Mouse (Mus musculus): Measurements from ENCODE around the gene Cacna2d3. TPM values are rescaled to one million over a fixed set of nuclear protein-coding genes. Genes with fewer than 3 reads are reported as not detected.

The Cacna2d3 gene
- polyA plus RNA-seq, 1 experiment from 2014 or later = 20.4 TPM

GRCm38 (mm10) chr14:29722386-29723221, 940 bp upstream of the Cacna2d3 start:
- DNase-seq (ENCODE audit: low spot score) = peak; percentile 63
- Histone ChIP-seq H3K27ac (ENCODE audit: low read depth, low read length) (peak overlapping the region; percentile 83), H3K9ac (ENCODE audit: low read depth, low read length) (peak overlapping the region; percentile 77), H3K36me3 (ENCODE audit: control insufficient read depth, insufficient read depth, low read length) (no peaks in the 10 kb centered on the region), H3K27me3 (ENCODE audit: control insufficient read depth, insufficient read depth, low read length) (peaks cover 51% of the 10 kb centered on the region), H3K4me2 (replicated peaks; ENCODE audit: low read depth, low read length) (peak overlapping the region; percentile 99), H3K4me3 (ENCODE audit: low read depth, low read length) (peak overlapping the region; percentile 66), H3K4me1 (replicated peaks; ENCODE audit: control insufficient read depth, insufficient read depth, low read length) (peaks cover 2% of the 10 kb centered on the region; the same call in 1 of the 2 replicates), H3K9me3 (ENCODE audit: control insufficient read depth, low read length) (no peaks in the 10 kb centered on the region)
- WGBS = under 1% methylated on average over 58 of the region's 76 CpGs
- peak; percentile 68 for ATAC-seq (ENCODE audit: low FRiP score)

- no peaks in the 10 kb centered on the region for H3K9me3 ChIP-seq (ENCODE audit: control insufficient read depth, low read length)
- H3K27me3 ChIP-seq (ENCODE audit: control insufficient read depth, insufficient read depth, low read length) = peaks cover 50% of the 10 kb centered on the region
- peak overlapping the region; percentile 99 for H3K4me2 ChIP-seq (replicated peaks; ENCODE audit: low read depth, low read length)
- ATAC-seq (ENCODE audit: low FRiP score) (no peak), DNase-seq (ENCODE audit: low spot score) (peak; percentile 50)
- no peaks in the 10 kb centered on the region for H3K4me1 ChIP-seq (replicated peaks; ENCODE audit: control insufficient read depth, insufficient read depth, low read length)
- H3K27ac ChIP-seq (ENCODE audit: low read depth, low read length) = peak overlapping the region; percentile 83; the same call in 1 of the 2 replicates
- H3K36me3 ChIP-seq (ENCODE audit: control insufficient read depth, insufficient read depth, low read length) = no peaks in the 10 kb centered on the region
- WGBS = under 1% methylated on average over 11 of the region's 11 CpGs
- peak overlapping the region; percentile 66 for H3K4me3 ChIP-seq (ENCODE audit: low read depth, low read length)
- peak overlapping the region; percentile 77 for H3K9ac ChIP-seq (ENCODE audit: low read depth, low read length)
Measured at GRCm38 (mm10) chr14:29721131-29721487, 555 bp downstream of the Cacna2d3 start.

- Histone ChIP-seq H3K9me3 (ENCODE audit: control insufficient read depth, low read length) (no peaks in the 10 kb centered on the region), H3K9ac (ENCODE audit: low read depth, low read length) (no peak overlapping the region), H3K36me3 (ENCODE audit: control insufficient read depth, insufficient read depth, low read length) (no peaks in the 10 kb centered on the region), H3K4me3 (ENCODE audit: low read depth, low read length) (peak overlapping the region; percentile 66), H3K27me3 (ENCODE audit: control insufficient read depth, insufficient read depth, low read length) (peaks cover 48% of the 10 kb centered on the region), H3K4me1 (replicated peaks; ENCODE audit: control insufficient read depth, insufficient read depth, low read length) (no peaks in the 10 kb centered on the region), H3K4me2 (replicated peaks; ENCODE audit: low read depth, low read length) (peak overlapping the region; percentile 99), H3K27ac (ENCODE audit: low read depth, low read length) (peak overlapping the region; percentile 60; the same call in 1 of the 2 replicates)
- WGBS = 1% methylated on average over 17 of the region's 17 CpGs
- ATAC-seq (ENCODE audit: low FRiP score) (no peak), DNase-seq (ENCODE audit: low spot score) (peak; percentile 46)
Measured at GRCm38 (mm10) chr14:29720334-29720911, 1.2 kb downstream of the Cacna2d3 start.

DNA sequence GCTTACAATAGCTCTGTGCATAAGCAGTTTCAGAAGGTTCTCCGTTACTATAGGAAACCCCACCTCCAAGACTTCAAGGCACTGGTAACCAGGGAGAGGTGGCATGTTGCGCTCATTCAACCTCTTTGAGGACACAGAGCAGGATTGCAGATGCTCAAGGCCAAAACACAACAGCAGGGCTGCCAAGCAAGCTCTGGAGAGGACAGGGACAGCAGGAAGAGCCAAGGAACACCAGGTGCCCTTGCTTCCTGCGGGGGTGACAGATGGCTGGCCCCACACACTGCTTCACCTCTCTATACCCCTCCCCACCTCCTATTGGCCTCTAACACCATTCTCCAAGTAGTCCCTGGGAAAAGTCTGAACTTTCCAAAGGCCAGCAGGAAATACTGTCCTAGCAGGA, 9.0 kb downstream of the Cacna2d3 start:
- no peak overlapping the region for H3K4me3 ChIP-seq (ENCODE audit: low read depth, low read length)
- 80% methylated on average over 3 of the region's 3 CpGs for WGBS
- ATAC-seq (ENCODE audit: low FRiP score) = no peak
- DNase-seq (ENCODE audit: low spot score) = no peak
- peaks cover 5% of the 10 kb centered on the region for H3K27me3 ChIP-seq (ENCODE audit: control insufficient read depth, insufficient read depth, low read length)
- H3K4me1 ChIP-seq (replicated peaks; ENCODE audit: control insufficient read depth, insufficient read depth, low read length) = no peaks in the 10 kb centered on the region
- H3K27ac ChIP-seq (ENCODE audit: low read depth, low read length) = no peak overlapping the region
- H3K36me3 ChIP-seq (ENCODE audit: control insufficient read depth, insufficient read depth, low read length) = no peaks in the 10 kb centered on the region
- H3K4me2 ChIP-seq (replicated peaks; ENCODE audit: low read depth, low read length) = no peak overlapping the region
- H3K9ac ChIP-seq (ENCODE audit: low read depth, low read length) = no peak overlapping the region
- H3K9me3 ChIP-seq (ENCODE audit: control insufficient read depth, low read length) = no peaks in the 10 kb centered on the region

- H3K9ac ChIP-seq (ENCODE audit: low read depth, low read length) = no peak overlapping the region
- 37% methylated on average over 18 of the region's 18 CpGs for WGBS
- no peak overlapping the region for H3K4me3 ChIP-seq (ENCODE audit: low read depth, low read length)
- no peak overlapping the region for H3K27ac ChIP-seq (ENCODE audit: low read depth, low read length)
- H3K4me1 ChIP-seq (replicated peaks; ENCODE audit: control insufficient read depth, insufficient read depth, low read length) = no peaks in the 10 kb centered on the region
- peaks cover 4% of the 10 kb centered on the region for H3K27me3 ChIP-seq (ENCODE audit: control insufficient read depth, insufficient read depth, low read length)
- ATAC-seq (ENCODE audit: low FRiP score) (no peak), DNase-seq (ENCODE audit: low spot score) (no peak)
- no peak overlapping the region for H3K4me2 ChIP-seq (replicated peaks; ENCODE audit: low read depth, low read length)
- H3K9me3 ChIP-seq (ENCODE audit: control insufficient read depth, low read length) = no peaks in the 10 kb centered on the region
- no peaks in the 10 kb centered on the region for H3K36me3 ChIP-seq (ENCODE audit: control insufficient read depth, insufficient read depth, low read length)
Measured at GRCm38 (mm10) chr14:29707561-29708335, 13.9 kb downstream of the Cacna2d3 start.

GRCm38 (mm10) chr14:29702762-29703161, 18.9 kb downstream of the Cacna2d3 start:
- no peak overlapping the region for H3K27ac ChIP-seq (ENCODE audit: low read depth, low read length)
- no peaks in the 10 kb centered on the region for H3K9me3 ChIP-seq (ENCODE audit: control insufficient read depth, low read length)
- ATAC-seq (ENCODE audit: low FRiP score) (no peak), DNase-seq (ENCODE audit: low spot score) (no peak)
- no peak overlapping the region for H3K4me2 ChIP-seq (replicated peaks; ENCODE audit: low read depth, low read length)
- H3K4me1 ChIP-seq (replicated peaks; ENCODE audit: control insufficient read depth, insufficient read depth, low read length) = no peaks in the 10 kb centered on the region
- H3K4me3 ChIP-seq (ENCODE audit: low read depth, low read length) = no peak overlapping the region
- no peak overlapping the region for H3K9ac ChIP-seq (ENCODE audit: low read depth, low read length)
- peaks cover 2% of the 10 kb centered on the region; the same call in 1 of the 2 replicates for H3K27me3 ChIP-seq (ENCODE audit: control insufficient read depth, insufficient read depth, low read length)
- no peaks in the 10 kb centered on the region for H3K36me3 ChIP-seq (ENCODE audit: control insufficient read depth, insufficient read depth, low read length)
- WGBS = 80% methylated on average over 5 of the region's 5 CpGs

DNA sequence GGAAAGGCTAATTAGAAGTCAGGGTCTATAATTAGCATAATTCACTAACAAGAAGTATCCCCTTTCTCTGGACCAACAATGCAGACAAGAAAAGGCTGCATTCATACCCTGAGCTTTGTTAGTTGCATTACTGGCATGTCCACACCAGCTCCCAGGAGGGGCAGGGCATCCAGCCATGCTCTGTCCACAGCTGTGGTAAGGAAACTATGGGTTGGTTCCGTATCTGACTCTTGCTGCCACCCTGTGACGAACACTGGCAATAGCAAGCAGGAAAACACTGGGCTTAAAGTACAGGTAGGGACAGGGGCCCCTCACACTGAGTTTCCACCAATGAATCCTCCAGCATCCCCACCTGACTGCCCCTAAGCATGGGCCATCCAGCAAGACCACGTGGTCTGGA, 25.5 kb downstream of the Cacna2d3 start:
- Histone ChIP-seq H3K4me1 (replicated peaks; ENCODE audit: control insufficient read depth, insufficient read depth, low read length) (no peaks in the 10 kb centered on the region), H3K36me3 (ENCODE audit: control insufficient read depth, insufficient read depth, low read length) (no peaks in the 10 kb centered on the region), H3K4me2 (replicated peaks; ENCODE audit: low read depth, low read length) (no peak overlapping the region), H3K4me3 (ENCODE audit: low read depth, low read length) (no peak overlapping the region), H3K9me3 (ENCODE audit: control insufficient read depth, low read length) (no peaks in the 10 kb centered on the region), H3K9ac (ENCODE audit: low read depth, low read length) (no peak overlapping the region), H3K27ac (ENCODE audit: low read depth, low read length) (no peak overlapping the region), H3K27me3 (ENCODE audit: control insufficient read depth, insufficient read depth, low read length) (no peaks in the 10 kb centered on the region)
- peak; percentile 38; the same call in 1 of the 2 replicates for ATAC-seq (ENCODE audit: low FRiP score)
- 10% methylated on average over 3 of the region's 3 CpGs for WGBS
- peak; percentile 60 for DNase-seq (ENCODE audit: low spot score)

GRCm38 (mm10) chr14:29672436-29673050, 49.1 kb downstream of the Cacna2d3 start:
- Histone ChIP-seq H3K9me3 (ENCODE audit: control insufficient read depth, low read length) (no peaks in the 10 kb centered on the region), H3K4me1 (replicated peaks; ENCODE audit: control insufficient read depth, insufficient read depth, low read length) (no peaks in the 10 kb centered on the region), H3K4me2 (replicated peaks; ENCODE audit: low read depth, low read length) (no peak overlapping the region), H3K9ac (ENCODE audit: low read depth, low read length) (no peak overlapping the region), H3K27me3 (ENCODE audit: control insufficient read depth, insufficient read depth, low read length) (no peaks in the 10 kb centered on the region), H3K4me3 (ENCODE audit: low read depth, low read length) (no peak overlapping the region), H3K36me3 (ENCODE audit: control insufficient read depth, insufficient read depth, low read length) (no peaks in the 10 kb centered on the region), H3K27ac (ENCODE audit: low read depth, low read length) (no peak overlapping the region)
- WGBS = 44% methylated on average over 1 of the region's 1 CpGs
- ATAC-seq (ENCODE audit: low FRiP score) = no peak
- no peak for DNase-seq (ENCODE audit: low spot score)
